Mouse (Mus musculus) kidney, adult 11 months (tissue): ENCODE data around the gene Apba1.
A peak's percentile ranks its signal among the peaks of the same experiment; 100 is the strongest.

Experiments used
- DNase-seq: peaks from one replicate; pipeline ENCODE4 v3.0.0; 2022

The Apba1 gene

GRCm38 (mm10) chr19:23946026-23946685 lies 187.5 kb downstream of the Apba1 start:
- no peak for DNase-seq

- no peak for DNase-seq
Observed at GRCm38 (mm10) chr19:23946751-23947150, 188.1 kb downstream of the Apba1 start.

GRCm38 (mm10) chr19:23947871-23948270 lies 189.2 kb downstream of the Apba1 start:
- DNase-seq, result no peak

- DNase-seq, result no peak
Observed at GRCm38 (mm10) chr19:23948301-23949000, 189.8 kb downstream of the Apba1 start.

GRCm38 (mm10) chr19:23955461-23955860 lies 196.8 kb downstream of the Apba1 start:
- no peak for DNase-seq

GRCm38 (mm10) chr19:23956299-23956975 lies 197.8 kb downstream of the Apba1 start:
- DNase-seq, result no peak

GRCm38 (mm10) chr19:23957563-23957962 lies 198.9 kb downstream of the Apba1 start:
- DNase-seq, result no peak

- DNase-seq, result no peak
Observed at GRCm38 (mm10) chr19:23958925-23959324, 200.2 kb downstream of the Apba1 start.

GRCm38 (mm10) chr19:23959870-23960269 lies 201.2 kb downstream of the Apba1 start:
- DNase-seq, result no peak

- peak; percentile 45 for DNase-seq
Observed at GRCm38 (mm10) chr19:23960275-23960674, 201.6 kb downstream of the Apba1 start.

GRCm38 (mm10) chr19:23960831-23961447 lies 202.3 kb downstream of the Apba1 start:
- no peak for DNase-seq

- DNase-seq, result no peak
Observed at GRCm38 (mm10) chr19:23961516-23961915, 202.8 kb downstream of the Apba1 start.

GRCm38 (mm10) chr19:23964401-23964910 lies 205.8 kb downstream of the Apba1 start:
- no peak for DNase-seq

GRCm38 (mm10) chr19:23966376-23966775 lies 207.7 kb downstream of the Apba1 start:
- no peak for DNase-seq

GRCm38 (mm10) chr19:23967156-23967555 lies 208.5 kb downstream of the Apba1 start:
- no peak for DNase-seq

- no peak for DNase-seq
Observed at GRCm38 (mm10) chr19:23968125-23968861, 209.6 kb downstream of the Apba1 start.

GRCm38 (mm10) chr19:23968862-23969225 lies 210.2 kb downstream of the Apba1 start:
- DNase-seq, result no peak

GRCm38 (mm10) chr19:23970374-23970773 lies 211.7 kb downstream of the Apba1 start:
- DNase-seq, result no peak

GRCm38 (mm10) chr19:23971391-23971790 lies 212.7 kb downstream of the Apba1 start:
- no peak for DNase-seq

GRCm38 (mm10) chr19:23972881-23973649 lies 214.4 kb downstream of the Apba1 start:
- peak; percentile 61 for DNase-seq

- DNase-seq, result no peak
Observed at GRCm38 (mm10) chr19:23977901-23978443, 219.3 kb downstream of the Apba1 start.
